Mouse (Mus musculus) midbrain, postnatal 0 days (tissue): ENCODE results near the gene Gnai2. TPM values are rescaled to one million over a fixed set of nuclear protein-coding genes. Genes with fewer than 3 reads are reported as not detected.

Experiments used
- ATAC-seq: fragments of 200-750 bp; cut with Nextera tagmentation; 2 replicates; pipeline ENCODE4 v1.8.0; 2017; ENCODE audit warnings: moderate number of reproducible peaks, mild to moderate bottlenecking, moderate TSS enrichment, moderate library complexity; ENCODE audit not compliant: low FRiP score
- DNase-seq: peaks from one replicate; pipeline ENCODE4 v3.0.0-alpha.2; 2015; ENCODE audit warnings: low spot score
- H3K27ac ChIP-seq: fragments of 300-500 bp; sonication (generic); 2 replicates; pipeline ENCODE4 v1.5.1; 2014; ENCODE audit warnings: low read depth, mild to moderate bottlenecking, low read length, mixed read lengths
- H3K27me3 ChIP-seq: fragments of 300-500 bp; sonication (generic); 2 replicates; pipeline ENCODE4 v1.6.1; 2014; ENCODE audit warnings: low read length, control low read depth, mixed read lengths; ENCODE audit not compliant: insufficient read depth
- H3K36me3 ChIP-seq: fragments of 300-500 bp; sonication (generic); 2 replicates; pipeline ENCODE4 v1.6.1; 2014; ENCODE audit warnings: low read length, control low read depth, mixed read lengths; ENCODE audit not compliant: insufficient read depth
- H3K4me1 ChIP-seq: fragments of 300-500 bp; sonication (generic); 2 replicates; pipeline ENCODE4 v1.6.1; 2014; ENCODE audit warnings: mild to moderate bottlenecking, control low read depth, antibody characterized with exemption, low read length, mixed read lengths; ENCODE audit not compliant: insufficient read depth
- H3K4me2 ChIP-seq: fragments of 300-500 bp; sonication (generic); 2 replicates; pipeline ENCODE4 v1.6.1; 2014; ENCODE audit warnings: low read depth, mild to moderate bottlenecking, low read length, mixed read lengths; ENCODE audit not compliant: poor library complexity, severe bottlenecking
- H3K4me3 ChIP-seq: fragments of 300-500 bp; sonication (generic); 2 replicates; pipeline ENCODE4 v1.5.1; 2014; ENCODE audit warnings: low read depth, mild to moderate bottlenecking, low read length, moderate library complexity
- H3K9ac ChIP-seq: fragments of 300-500 bp; sonication (generic); replicated peaks from 2 replicates; pipeline ENCODE4 v1.6.1; 2014; ENCODE audit warnings: mild to moderate bottlenecking, low read length, moderate library complexity, mixed read lengths; ENCODE audit not compliant: poor library complexity, severe bottlenecking
- H3K9me3 ChIP-seq: fragments of 300-500 bp; sonication (generic); 2 replicates; pipeline ENCODE4 v1.6.1; 2016; ENCODE audit warnings: low read length, control low read depth
- CTCF ChIP-seq: IDR thresholded peaks from 2 replicates; pipeline ENCODE4 v1.5.1; 2016; ENCODE audit warnings: antibody characterized with exemption, mild to moderate bottlenecking
- WGBS: fragments of 180-500 bp; shearing (Covaris S2); extraction: QIAGEN DNeasy Blood & Tissue Kit; methylation state at CpG from one replicate; pipeline ENCODE4 v1.1.7; 2014; 5-methylcytosine and 5-hydroxymethylcytosine counted together
- polyA plus RNA-seq: library from polyadenylated mRNA; unstranded; fragments of >200 nt; fragmentation: Nextera tagmentation; extraction: Ambion mirVana; gene quantifications from 2 replicates; pipeline ENCODE4 v1.2.1, GENCODE M21; 2015
- total RNA-seq: library from RNA; depleted of rRNA; stranded (reverse); fragments of >200 nt; gene quantifications from 2 replicates; pipeline ENCODE4 v1.2.3, GENCODE M21; 2014

Gnai2 gene
- total and polyA plus RNA-seq, 2 experiments from 2014 or later, result 241 to 264 TPM

GRCm38 (mm10) chr9:107582509-107583062 is 52.6 kb downstream of the Gnai2 start:
- peaks cover 6% of the 10 kb centered on the region for H3K36me3 ChIP-seq
- no peak overlapping the region for H3K4me3 ChIP-seq
- ATAC-seq (no peak), DNase-seq (no peak)
- H3K4me1 ChIP-seq, result 0 out of 2 replicates have a peak, but pooled peaks cover 11% of the 10 kb centered on the region
- H3K4me2 ChIP-seq, result no peak overlapping the region
- H3K27me3 ChIP-seq, result no peaks in the 10 kb centered on the region
- 87% methylated on average over 7 of the region's 7 CpGs for WGBS
- H3K9me3 ChIP-seq, result no peaks in the 10 kb centered on the region
- H3K9ac ChIP-seq, result no peak overlapping the region
- no peak for TF ChIP-seq CTCF
- H3K27ac ChIP-seq, result no peak overlapping the region

GRCm38 (mm10) chr9:107581584-107581983 is 53.6 kb downstream of the Gnai2 start:
- H3K27ac ChIP-seq, result no peak overlapping the region
- H3K27me3 ChIP-seq, result no peaks in the 10 kb centered on the region
- TF ChIP-seq CTCF, result no peak
- H3K4me3 ChIP-seq, result peak overlapping the region; percentile 60
- H3K36me3 ChIP-seq, result peaks cover 6% of the 10 kb centered on the region
- peak overlapping the region; percentile 79 for H3K9ac ChIP-seq
- no peak for DNase-seq
- H3K9me3 ChIP-seq, result no peaks in the 10 kb centered on the region
- no peak for ATAC-seq
- peak overlapping the region; percentile 88 for H3K4me2 ChIP-seq
- 0 out of 2 replicates have a peak, but pooled peaks cover 11% of the 10 kb centered on the region for H3K4me1 ChIP-seq
- 77% methylated on average over 4 of the region's 4 CpGs for WGBS

GRCm38 (mm10) chr9:107580501-107581317 is 54.5 kb downstream of the Gnai2 start, which contains the start of gene Hyal3:
TSS of gene Hyal3 (plus strand) at chr9:107580818.
- 1% methylated on average over 32 of the region's 32 CpGs for WGBS
- Histone ChIP-seq H3K9me3 (no peaks in the 10 kb centered on the region), H3K27me3 (no peaks in the 10 kb centered on the region), H3K9ac (peak within 1 kb of the TSS; percentile 79), H3K4me3 (peak within 1 kb of the TSS; percentile 60), H3K27ac (peak within 1 kb of the TSS; percentile 81), H3K4me1 (0 out of 2 replicates have a peak, but pooled peaks cover 11% of the 10 kb centered on the region), H3K4me2 (peak within 1 kb of the TSS; percentile 88), H3K36me3 (peaks cover 6% of the 10 kb centered on the region)
- DNase-seq (peak; percentile 94), ATAC-seq (peak; percentile 78)
- TF ChIP-seq CTCF, result no peak

GRCm38 (mm10) chr9:107579023-107579900 is 55.9 kb downstream of the Gnai2 start:
- no peak overlapping the region for H3K4me3 ChIP-seq
- ATAC-seq (no peak), DNase-seq (no peak)
- no peak overlapping the region for H3K9ac ChIP-seq
- peaks cover 6% of the 10 kb centered on the region for H3K36me3 ChIP-seq
- H3K4me2 ChIP-seq, result no peak overlapping the region
- 96% methylated on average over 14 of the region's 14 CpGs for WGBS
- no peak for TF ChIP-seq CTCF
- no peaks in the 10 kb centered on the region for H3K27me3 ChIP-seq
- no peak overlapping the region for H3K27ac ChIP-seq
- H3K4me1 ChIP-seq, result 0 out of 2 replicates have a peak, but pooled peaks cover 11% of the 10 kb centered on the region
- H3K9me3 ChIP-seq, result no peaks in the 10 kb centered on the region

GRCm38 (mm10) chr9:107578587-107578986 is 56.6 kb downstream of the Gnai2 start, which contains the start of gene Naa80:
TSS of gene Naa80 (plus strand) at chr9:107578887.
- H3K36me3 ChIP-seq, result peaks cover 6% of the 10 kb centered on the region
- H3K4me2 ChIP-seq, result no peak within 1 kb of the TSS
- H3K9me3 ChIP-seq, result no peaks in the 10 kb centered on the region
- H3K27ac ChIP-seq, result no peak within 1 kb of the TSS
- WGBS, result 75% methylated on average over 3 of the region's 3 CpGs
- ATAC-seq (no peak), DNase-seq (no peak)
- no peak within 1 kb of the TSS for H3K9ac ChIP-seq
- no peak within 1 kb of the TSS for H3K4me3 ChIP-seq
- no peak for TF ChIP-seq CTCF
- H3K4me1 ChIP-seq, result 0 out of 2 replicates have a peak, but pooled peaks cover 11% of the 10 kb centered on the region
- H3K27me3 ChIP-seq, result no peaks in the 10 kb centered on the region
